Comparison of ENCODE assay signal across 1 mouse cellular context in genomic region chr10:83543439-83544102, GRCm38 (mm10).
TF ChIP-seq lines count a peak whose summit lies in the region.

TSS of gene Washc4 (plus strand) at chr10:83543752.

TF ChIP-seq in CH12.LX, 34 proteins besides CTCF, POLR2A, EP300 and RAD21 (continued from another document):
- TF ChIP-seq ETS1 (conservative IDR thresholded peaks at IDR 0.05; ENCODE audit: low read depth, low read length): peak; percentile 18; the same call in 1 of the 2 replicates
- TF ChIP-seq TBP (conservative IDR thresholded peaks at IDR 0.05; ENCODE audit: low read depth, low read length): 0 out of 2 replicates have a peak, but pooled peaks have one; percentile 43
- peak; percentile 85; the same call in 1 of the 2 replicates for TF ChIP-seq ZMIZ1 (IDR thresholded peaks at IDR 0.05; ENCODE audit: low read depth, low read length)
- TF ChIP-seq ZNF384 (IDR thresholded peaks at IDR 0.05; ENCODE audit: low read depth, low read length): no peak
- TF ChIP-seq PAX5 (IDR thresholded peaks at IDR 0.05; ENCODE audit: low read length): no peak
- peak; percentile 83 for TF ChIP-seq MYC (IDR thresholded peaks at IDR 0.05; ENCODE audit: low read depth, low read length)
- TF ChIP-seq MAFK (IDR thresholded peaks at IDR 0.05; ENCODE audit: insufficient replicate concordance, low read length): no peak
- no peak for TF ChIP-seq E2F4 (IDR thresholded peaks at IDR 0.05; ENCODE audit: insufficient replicate concordance, low read depth, low read length)
